Mouse (Mus musculus) liver, postnatal 0 days (tissue): ENCODE data around the gene Meis2.

ENCODE experiments used
- CTCF ChIP-seq: sonication (generic); IDR thresholded peaks from 2 replicates; pipeline ENCODE4 v1.5.1; 2016; ENCODE audit warnings: antibody characterized with exemption, low read depth
- EP300 ChIP-seq: IDR thresholded peaks from 2 replicates; pipeline ENCODE4 v1.6.1; 2016; ENCODE audit warnings: antibody characterized with exemption, low read depth, mild to moderate bottlenecking

DNA sequence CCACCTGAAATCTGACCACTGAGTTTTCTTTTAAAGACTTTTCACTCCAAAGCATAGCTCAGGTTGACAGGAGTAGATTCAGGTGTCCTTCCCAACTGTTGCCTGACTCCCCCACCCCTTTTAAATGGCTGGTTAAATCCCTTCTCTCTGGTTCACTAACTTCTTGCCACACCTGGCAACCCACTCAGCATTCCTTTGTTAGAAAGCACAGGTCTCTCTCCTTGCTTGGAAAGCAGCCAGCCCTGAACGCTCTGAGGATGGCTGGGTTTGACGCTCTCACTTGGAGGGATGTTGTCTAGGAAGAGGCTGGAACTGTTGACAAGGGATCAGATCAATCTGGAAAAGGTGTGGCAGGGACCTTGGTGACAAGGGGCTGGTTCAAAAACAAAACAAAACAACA, 192.8 kb downstream of the Meis2 start:
- TF ChIP-seq EP300 (no peak), CTCF (no peak)
